ENCODE assay signal across 14 mouse cellular contexts in genomic region chr1:44678974-44679373, GRCm38 (mm10).
A peak's percentile ranks its signal among the peaks of the same experiment; 100 is the strongest.
DNase-seq lines count a peak whose midpoint lies in the region; ATAC-seq lines count a peak whose summit lies in the region.
"Had no signal": no experiment of that assay in that cellular context is flagged by ENCODE, and none has a peak within 500 bp of the region (broad histone marks: within the 10 kb centered on the region; RNA-seq: fewer than 3 reads in every experiment).

No protein-coding gene starts in this region.

- 73% methylated on average over 3 of the region's 3 CpGs for WGBS in forebrain, embryonic 14.5 days
- 75% methylated on average over 3 of the region's 3 CpGs for WGBS in forebrain, embryonic 13.5 days
- WGBS in neural tube, embryonic 15.5 days, result 67% methylated on average over 3 of the region's 3 CpGs

- no peak overlapping the region for H3K4me2 ChIP-seq in forebrain, embryonic 14.5 days (ENCODE audit: low read length)
- H3K4me2 ChIP-seq in forebrain, embryonic 13.5 days, result no peak overlapping the region
- no peak overlapping the region for H3K4me2 ChIP-seq in neural tube, embryonic 15.5 days

- H3K9ac ChIP-seq in forebrain, embryonic 14.5 days (ENCODE audit: low read length), result no peak overlapping the region
- no peak overlapping the region for H3K9ac ChIP-seq in forebrain, embryonic 13.5 days
- H3K9ac ChIP-seq in neural tube, embryonic 15.5 days (replicated peaks), result no peak overlapping the region

- H3K27ac ChIP-seq in forebrain, embryonic 14.5 days (ENCODE audit: low read depth, low read length), result no peak overlapping the region
- H3K27ac ChIP-seq in forebrain, embryonic 13.5 days, result no peak overlapping the region
- H3K27ac ChIP-seq in neural tube, embryonic 15.5 days (replicated peaks), result no peak overlapping the region

- H3K4me3 ChIP-seq in forebrain, embryonic 14.5 days (ENCODE audit: low read depth, low read length), result no peak overlapping the region
- no peak overlapping the region for H3K4me3 ChIP-seq in forebrain, embryonic 13.5 days
- no peak overlapping the region for H3K4me3 ChIP-seq in neural tube, embryonic 15.5 days (replicated peaks)

- H3K4me1 ChIP-seq in forebrain, embryonic 14.5 days (ENCODE audit: control insufficient read depth, insufficient read depth, low read length), result no peaks in the 10 kb centered on the region
- no peaks in the 10 kb centered on the region for H3K4me1 ChIP-seq in forebrain, embryonic 13.5 days
- H3K4me1 ChIP-seq in neural tube, embryonic 15.5 days, result no peaks in the 10 kb centered on the region

- no peaks in the 10 kb centered on the region for H3K9me3 ChIP-seq in forebrain, embryonic 14.5 days (replicated peaks; ENCODE audit: control insufficient read depth, low read length)
- no peaks in the 10 kb centered on the region for H3K9me3 ChIP-seq in forebrain, embryonic 13.5 days (replicated peaks)
- H3K9me3 ChIP-seq in neural tube, embryonic 15.5 days (replicated peaks), result no peaks in the 10 kb centered on the region

- DNase-seq in forebrain, embryonic 14.5 days (ENCODE audit: low spot score), result peak; percentile 24
- DNase-seq in neural tube, embryonic 10.5 days (ENCODE audit: extremely low spot score, low spot score), result peak; percentile 26
- peak; percentile 3 to 36 for DNase-seq in layer of hippocampus, adult 18-20 months (ENCODE audit: low spot score in 2 of 2)
- DNase-seq in thymus, postnatal 14 days, result no peak
- no peak for DNase-seq in spleen, postnatal 14 days (ENCODE audit: low spot score in 2 of 2)
- no peak for DNase-seq in spleen, postnatal 10 days (ENCODE audit: low spot score in 2 of 2)
- DNase-seq: cerebellum, postnatal 36 days; kidney, postnatal 4 days; lung, postnatal 36 days; spleen, adult 18-20 months had no signal

- no peaks in the 10 kb centered on the region for H3K27me3 ChIP-seq in forebrain, embryonic 14.5 days (replicated peaks; ENCODE audit: control insufficient read depth, insufficient read depth, low read length)
- H3K27me3 ChIP-seq in forebrain, embryonic 13.5 days, result no peaks in the 10 kb centered on the region
- no peaks in the 10 kb centered on the region for H3K27me3 ChIP-seq in neural tube, embryonic 15.5 days (replicated peaks)

- ATAC-seq in forebrain, embryonic 14.5 days, result no peak; the same call in 1 of the 2 replicates
- no peak for ATAC-seq in forebrain, embryonic 13.5 days
- no peak for ATAC-seq in neural tube, embryonic 15.5 days (ENCODE audit: low FRiP score)
- ATAC-seq: activated CD4-positive, CD25-positive, alpha-beta regulatory T cell, adult 4 months; inflammation-experienced regulatory T-cells, adult 6 months had no signal

- H3K36me3 ChIP-seq in forebrain, embryonic 14.5 days (ENCODE audit: control insufficient read depth, insufficient read depth, low read length), result no peaks in the 10 kb centered on the region
- no peaks in the 10 kb centered on the region for H3K36me3 ChIP-seq in forebrain, embryonic 13.5 days (ENCODE audit: poor library complexity, severe bottlenecking)
- H3K36me3 ChIP-seq in neural tube, embryonic 15.5 days, result no peaks in the 10 kb centered on the region

Comparison
In these comparisons a context has a peak if more than half of its experiments do, and no peak if none do; other contexts are left out.
1. DNase-seq: peak in forebrain, embryonic 14.5 days (single experiment), neural tube, embryonic 10.5 days (single experiment) and layer of hippocampus, adult 18-20 months (2 of 2); none in thymus, postnatal 14 days (single experiment), spleen, postnatal 14 days (0 of 2) and spleen, postnatal 10 days (0 of 2).